In genomic region chr8:122459218-122459900, GRCm38 (mm10) we compare ENCODE assay signal across 10 mouse cellular contexts. TPM values are rescaled to one million over a fixed set of nuclear protein-coding genes. Genes with fewer than 3 reads are reported as not detected.
A peak's percentile ranks its signal among the peaks of the same experiment; 100 is the strongest.
DNase-seq lines count a peak whose midpoint lies in the region; ATAC-seq and TF ChIP-seq lines count a peak whose summit lies in the region.
"Had no signal": no experiment of that assay in that cellular context is flagged by ENCODE, and none has a peak within 500 bp of the region (broad histone marks: within the 10 kb centered on the region; RNA-seq: fewer than 3 reads in every experiment).

No protein-coding gene starts in this region.

- no peak overlapping the region for H3K9ac ChIP-seq in kidney, postnatal 0 days (ENCODE audit: low read depth, low read length)
- H3K9ac ChIP-seq in liver, postnatal 0 days (replicated peaks): no peak overlapping the region
- H3K9ac ChIP-seq: forebrain, embryonic 15.5 days had no signal

- no peak overlapping the region for H3K27ac ChIP-seq in kidney, postnatal 0 days
- no peak overlapping the region for H3K27ac ChIP-seq in liver, postnatal 0 days (ENCODE audit: low read depth)
- H3K27ac ChIP-seq: forebrain, embryonic 15.5 days; midbrain, embryonic 13.5 days had no signal

- WGBS in kidney, postnatal 0 days: 62% methylated on average over 6 of the region's 6 CpGs
- 50% methylated on average over 6 of the region's 6 CpGs for WGBS in liver, postnatal 0 days (ENCODE audit: insufficient replicate concordance)

- H3K9me3 ChIP-seq in kidney, postnatal 0 days (replicated peaks; ENCODE audit: low read length): no peaks in the 10 kb centered on the region
- H3K9me3 ChIP-seq in liver, postnatal 0 days (ENCODE audit: low read length): no peaks in the 10 kb centered on the region
- H3K9me3 ChIP-seq: forebrain, embryonic 15.5 days; midbrain, embryonic 13.5 days had no signal

- H3K4me2 ChIP-seq in kidney, postnatal 0 days (ENCODE audit: low read length): no peak overlapping the region
- H3K4me2 ChIP-seq in liver, postnatal 0 days (ENCODE audit: low read depth, low read length): 0 out of 2 replicates have a peak overlapping the region, but pooled peaks have one; percentile 63

- H3K4me3 ChIP-seq in kidney, postnatal 0 days (replicated peaks; ENCODE audit: low read depth, low read length): no peak overlapping the region
- no peak overlapping the region for H3K4me3 ChIP-seq in liver, postnatal 0 days (ENCODE audit: low read depth, low read length)

- peak; percentile 63 for TF ChIP-seq CTCF in kidney, postnatal 0 days (IDR thresholded peaks at IDR 0.05; ENCODE audit: low read depth)
- TF ChIP-seq CTCF in liver, postnatal 0 days (IDR thresholded peaks at IDR 0.05; ENCODE audit: low read depth): peak; percentile 52

- no peak for ATAC-seq in CD4-positive, CD25-positive, alpha-beta regulatory T cell, adult 4 months
- no peak for ATAC-seq in kidney, postnatal 0 days (replicated peaks; ENCODE audit: low FRiP score, low read depth)
- ATAC-seq in liver, postnatal 0 days: no peak
- no peak for ATAC-seq in inflammation-experienced regulatory T-cells, adult 6 months
- no peak for ATAC-seq in erythroblast, adult 5-6 weeks (replicated peaks; ENCODE audit: low FRiP score, poor library complexity, severe bottlenecking)
- ATAC-seq: forebrain, embryonic 15.5 days had no signal

- H3K27me3 ChIP-seq in kidney, postnatal 0 days (ENCODE audit: insufficient read depth, low read length): peaks cover 16% of the 10 kb centered on the region
- peaks cover 23% of the 10 kb centered on the region for H3K27me3 ChIP-seq in liver, postnatal 0 days (ENCODE audit: insufficient read depth, low read length)

- peaks cover 13% of the 10 kb centered on the region; the same call in 1 of the 2 replicates for H3K4me1 ChIP-seq in kidney, postnatal 0 days (replicated peaks; ENCODE audit: insufficient read depth, low read length)
- peaks cover 50% of the 10 kb centered on the region for H3K4me1 ChIP-seq in liver, postnatal 0 days (ENCODE audit: insufficient read depth)

- no peaks in the 10 kb centered on the region for H3K36me3 ChIP-seq in kidney, postnatal 0 days (ENCODE audit: insufficient read depth, low read length)
- H3K36me3 ChIP-seq in liver, postnatal 0 days (replicated peaks; ENCODE audit: insufficient read depth, low read length): no peaks in the 10 kb centered on the region
- H3K36me3 ChIP-seq: forebrain, embryonic 15.5 days; midbrain, embryonic 13.5 days had no signal

- DNase-seq in CD4-positive, CD25-positive, alpha-beta regulatory T cell, adult 2 months (ENCODE audit: low read depth, low spot score): peak; percentile 70
- DNase-seq in kidney, postnatal 0 days (ENCODE audit: low spot score): no peak
- no peak for DNase-seq in kidney, adult 18-20 months
- peak; percentile 50 for DNase-seq in CD4-positive helper T cell, adult 2 months (ENCODE audit: low read depth, low spot score)
- DNase-seq in liver, postnatal 0 days: no peak

- TF ChIP-seq EP300 in liver, postnatal 0 days (IDR thresholded peaks at IDR 0.05; ENCODE audit: low read depth): no peak

RNA-seq across cellular contexts. Expression of gene Snai3, which starts 1.2 kb away (rescaled TPM):
- 1 to 10 TPM; 2.6 to 5.2 TPM for polyA plus RNA-seq in CD4-positive, CD25-positive, alpha-beta regulatory T cell, adult 4 months (2017; shearing (Covaris generic))
- 0.67 and 1.0 TPM in 2 replicates for polyA plus RNA-seq in kidney, postnatal 0 days (2015; fragmentation: Nextera tagmentation; extraction: Ambion mirVana)
- polyA plus RNA-seq in liver, postnatal 0 days (2015; fragmentation: Nextera tagmentation; extraction: Ambion mirVana): 1.4 and 3.4 TPM in 2 replicates
- 10 to 100 TPM in 1 of 3 experiments, 1 to 10 TPM in 2; 2.6 to 13.9 (median 3.9) TPM for polyA plus RNA-seq in inflammation-experienced regulatory T-cells, adult 6 months (2017; shearing (Covaris generic))
- total RNA-seq in erythroblast, adult 5-6 weeks (2015; ENCODE audit: low replicate concordance): 1.0 TPM in 1 of 2 replicates, not detected in the other
- total RNA-seq in erythroblast, adult 5-6 weeks (2017; ENCODE audit: low replicate concordance): not detected in 2 replicates
- polyA plus RNA-seq: forebrain, embryonic 15.5 days; midbrain, embryonic 13.5 days had no signal

RNA-seq across cellular contexts. Expression of gene Mvd, which starts 16.1 kb away (rescaled TPM):
- polyA plus RNA-seq in CD4-positive, CD25-positive, alpha-beta regulatory T cell, adult 4 months (2017; shearing (Covaris generic)): 10 to 100 TPM; 12.6 to 20.0 TPM
- 31.2 and 36.3 TPM in 2 replicates for polyA plus RNA-seq in kidney, postnatal 0 days (2015; fragmentation: Nextera tagmentation; extraction: Ambion mirVana)
- polyA plus RNA-seq in liver, postnatal 0 days (2015; fragmentation: Nextera tagmentation; extraction: Ambion mirVana): 4.9 and 5.8 TPM in 2 replicates
- polyA plus RNA-seq in inflammation-experienced regulatory T-cells, adult 6 months (2017; shearing (Covaris generic)): 10 to 100 TPM in 2 of 3 experiments, 1 to 10 TPM in 1; 6.6 to 15.3 (median 12.7) TPM
- total RNA-seq in erythroblast, adult 5-6 weeks (2015; ENCODE audit: low replicate concordance): 0.84 TPM in 1 of 2 replicates, not detected in the other
- 0.84 and 1.3 TPM in 2 replicates for total RNA-seq in erythroblast, adult 5-6 weeks (2017; ENCODE audit: low replicate concordance)

RNA-seq across cellular contexts. Expression of gene Rnf166, which starts 16.5 kb away (rescaled TPM):
- 10 to 100 TPM; 27.3 to 31.0 TPM for polyA plus RNA-seq in CD4-positive, CD25-positive, alpha-beta regulatory T cell, adult 4 months (2017; shearing (Covaris generic))
- polyA plus RNA-seq in kidney, postnatal 0 days (2015; fragmentation: Nextera tagmentation; extraction: Ambion mirVana): 44.0 and 44.5 TPM in 2 replicates
- polyA plus RNA-seq in liver, postnatal 0 days (2015; fragmentation: Nextera tagmentation; extraction: Ambion mirVana): 18.5 and 18.9 TPM in 2 replicates
- 10 to 100 TPM; 30.5 to 56.1 (median 31.2) TPM for polyA plus RNA-seq in inflammation-experienced regulatory T-cells, adult 6 months (2017; shearing (Covaris generic))
- total RNA-seq in erythroblast, adult 5-6 weeks (2015; ENCODE audit: low replicate concordance): 9.0 and 12.9 TPM in 2 replicates
- total RNA-seq in erythroblast, adult 5-6 weeks (2017; ENCODE audit: low replicate concordance): 7.9 and 8.1 TPM in 2 replicates

RNA-seq across cellular contexts. Expression of gene Ctu2, which starts 16.6 kb away (rescaled TPM):
- 10 to 100 TPM; 11.5 to 16.9 TPM for polyA plus RNA-seq in CD4-positive, CD25-positive, alpha-beta regulatory T cell, adult 4 months (2017; shearing (Covaris generic))
- polyA plus RNA-seq in kidney, postnatal 0 days (2015; fragmentation: Nextera tagmentation; extraction: Ambion mirVana): 44.5 and 45.6 TPM in 2 replicates
- polyA plus RNA-seq in liver, postnatal 0 days (2015; fragmentation: Nextera tagmentation; extraction: Ambion mirVana): 17.8 and 20.9 TPM in 2 replicates
- polyA plus RNA-seq in inflammation-experienced regulatory T-cells, adult 6 months (2017; shearing (Covaris generic)): 10 to 100 TPM in 1 of 3 experiments, 1 to 10 TPM in 2; 8.1 to 12.5 (median 9.3) TPM
- total RNA-seq in erythroblast, adult 5-6 weeks (2015; ENCODE audit: low replicate concordance): 3.8 and 29.4 TPM in 2 replicates
- total RNA-seq in erythroblast, adult 5-6 weeks (2017; ENCODE audit: low replicate concordance): 7.5 and 7.8 TPM in 2 replicates

RNA-seq across cellular contexts. Expression of gene Cyba, which starts 26.6 kb away (rescaled TPM):
- 100 to 1,000 TPM; 801 to 968 TPM for polyA plus RNA-seq in CD4-positive, CD25-positive, alpha-beta regulatory T cell, adult 4 months (2017; shearing (Covaris generic))
- 647 and 704 TPM in 2 replicates for polyA plus RNA-seq in kidney, postnatal 0 days (2015; fragmentation: Nextera tagmentation; extraction: Ambion mirVana)
- polyA plus RNA-seq in liver, postnatal 0 days (2015; fragmentation: Nextera tagmentation; extraction: Ambion mirVana): 211 and 220 TPM in 2 replicates
- 100 to 1,000 TPM; 664 to 875 (median 733) TPM for polyA plus RNA-seq in inflammation-experienced regulatory T-cells, adult 6 months (2017; shearing (Covaris generic))
- 105 and 126 TPM in 2 replicates for total RNA-seq in erythroblast, adult 5-6 weeks (2015; ENCODE audit: low replicate concordance)
- 42.8 and 52.6 TPM in 2 replicates for total RNA-seq in erythroblast, adult 5-6 weeks (2017; ENCODE audit: low replicate concordance)

Comparison
In these comparisons a context has a peak if more than half of its experiments do, and no peak if none do; other contexts are left out.
1. DNase-seq: peak in CD4-positive, CD25-positive, alpha-beta regulatory T cell, adult 2 months (single experiment) and CD4-positive helper T cell, adult 2 months (single experiment); none in kidney, postnatal 0 days (single experiment), kidney, adult 18-20 months (single experiment) and liver, postnatal 0 days (single experiment).